Mouse (Mus musculus): ENCODE results near the gene Tas2r144. TPM values are rescaled to one million over a fixed set of nuclear protein-coding genes. Genes with fewer than 3 reads are reported as not detected.
A peak's percentile ranks its signal among the peaks of the same experiment; 100 is the strongest.

Tas2r144 gene
- polyA plus RNA-seq (2014; fragmentation: Nextera tagmentation; extraction: Ambion mirVana) = not detected in 2 replicates

GRCm38 (mm10) chr6:42215028-42215427, at the start of gene Tas2r144:
Gene Tas2r144 (plus strand): TSS chr6:42215328.
- Histone ChIP-seq H3K36me3 (replicated peaks; ENCODE audit: control insufficient read depth, insufficient read depth, low read depth, low read length) (no peaks in the 10 kb centered on the region), H3K9ac (replicated peaks; ENCODE audit: low read length) (no peak within 1 kb of the TSS), H3K4me1 (ENCODE audit: control insufficient read depth, insufficient read depth, low read length) (no peaks in the 10 kb centered on the region), H3K4me3 (ENCODE audit: low read depth, low read length) (no peak within 1 kb of the TSS), H3K9me3 (replicated peaks; ENCODE audit: control insufficient read depth, low read length) (no peaks in the 10 kb centered on the region), H3K27me3 (ENCODE audit: control insufficient read depth, insufficient read depth, low read length) (no peaks in the 10 kb centered on the region), H3K4me2 (ENCODE audit: low read depth, low read length) (no peak within 1 kb of the TSS), H3K27ac (replicated peaks; ENCODE audit: low read depth, low read length) (no peak within 1 kb of the TSS)
- no peak for DNase-seq (ENCODE audit: low spot score)
- WGBS = 76% methylated on average over 2 of the region's 2 CpGs
- no peak for ATAC-seq (replicated peaks; ENCODE audit: insufficient number of reproducible peaks, low FRiP score, low TSS enrichment, low read depth)

- Histone ChIP-seq H3K4me3 (ENCODE audit: low read depth, low read length) (no peak overlapping the region), H3K4me1 (ENCODE audit: control insufficient read depth, insufficient read depth, low read length) (no peaks in the 10 kb centered on the region), H3K36me3 (replicated peaks; ENCODE audit: control insufficient read depth, insufficient read depth, low read depth, low read length) (no peaks in the 10 kb centered on the region), H3K27ac (replicated peaks; ENCODE audit: low read depth, low read length) (no peak overlapping the region), H3K9ac (replicated peaks; ENCODE audit: low read length) (no peak overlapping the region), H3K9me3 (replicated peaks; ENCODE audit: control insufficient read depth, low read length) (no peaks in the 10 kb centered on the region), H3K4me2 (ENCODE audit: low read depth, low read length) (no peak overlapping the region), H3K27me3 (ENCODE audit: control insufficient read depth, insufficient read depth, low read length) (no peaks in the 10 kb centered on the region)
- no peak for ATAC-seq (replicated peaks; ENCODE audit: insufficient number of reproducible peaks, low FRiP score, low TSS enrichment, low read depth)
- WGBS = 75% methylated on average over 1 of the region's 1 CpGs
- DNase-seq (ENCODE audit: low spot score) = no peak
Measured at GRCm38 (mm10) chr6:42182462-42182861, 32.7 kb upstream of the Tas2r144 start.

GRCm38 (mm10) chr6:42186230-42186629, 28.9 kb upstream of the Tas2r144 start:
- no peak for ATAC-seq (replicated peaks; ENCODE audit: insufficient number of reproducible peaks, low FRiP score, low TSS enrichment, low read depth)
- WGBS = 55% methylated on average over 3 of the region's 3 CpGs
- H3K27ac ChIP-seq (replicated peaks; ENCODE audit: low read depth, low read length) = no peak overlapping the region
- H3K9ac ChIP-seq (replicated peaks; ENCODE audit: low read length) = no peak overlapping the region
- H3K4me3 ChIP-seq (ENCODE audit: low read depth, low read length) = no peak overlapping the region
- no peaks in the 10 kb centered on the region for H3K4me1 ChIP-seq (ENCODE audit: control insufficient read depth, insufficient read depth, low read length)
- no peaks in the 10 kb centered on the region for H3K36me3 ChIP-seq (replicated peaks; ENCODE audit: control insufficient read depth, insufficient read depth, low read depth, low read length)
- no peak overlapping the region for H3K4me2 ChIP-seq (ENCODE audit: low read depth, low read length)
- DNase-seq (ENCODE audit: low spot score) = no peak
- H3K9me3 ChIP-seq (replicated peaks; ENCODE audit: control insufficient read depth, low read length) = no peaks in the 10 kb centered on the region
- no peaks in the 10 kb centered on the region for H3K27me3 ChIP-seq (ENCODE audit: control insufficient read depth, insufficient read depth, low read length)

- H3K27me3 ChIP-seq (ENCODE audit: control insufficient read depth, insufficient read depth, low read length) = no peaks in the 10 kb centered on the region
- WGBS = 48% methylated on average over 3 of the region's 3 CpGs
- H3K9ac ChIP-seq (replicated peaks; ENCODE audit: low read length) = no peak overlapping the region
- no peak for ATAC-seq (replicated peaks; ENCODE audit: insufficient number of reproducible peaks, low FRiP score, low TSS enrichment, low read depth)
- no peaks in the 10 kb centered on the region for H3K36me3 ChIP-seq (replicated peaks; ENCODE audit: control insufficient read depth, insufficient read depth, low read depth, low read length)
- no peak overlapping the region for H3K4me3 ChIP-seq (ENCODE audit: low read depth, low read length)
- no peak overlapping the region for H3K4me2 ChIP-seq (ENCODE audit: low read depth, low read length)
- peak; percentile 5 for DNase-seq (ENCODE audit: low spot score)
- H3K9me3 ChIP-seq (replicated peaks; ENCODE audit: control insufficient read depth, low read length) = no peaks in the 10 kb centered on the region
- no peaks in the 10 kb centered on the region for H3K4me1 ChIP-seq (ENCODE audit: control insufficient read depth, insufficient read depth, low read length)
- no peak overlapping the region for H3K27ac ChIP-seq (replicated peaks; ENCODE audit: low read depth, low read length)
Measured at GRCm38 (mm10) chr6:42197710-42198109, 17.4 kb upstream of the Tas2r144 start.

- no peak for DNase-seq (ENCODE audit: low spot score)
- no peak for ATAC-seq (replicated peaks; ENCODE audit: insufficient number of reproducible peaks, low FRiP score, low TSS enrichment, low read depth)
- WGBS = 84% methylated on average over 1 of the region's 1 CpGs
- Histone ChIP-seq H3K4me1 (ENCODE audit: control insufficient read depth, insufficient read depth, low read length) (no peaks in the 10 kb centered on the region), H3K27ac (replicated peaks; ENCODE audit: low read depth, low read length) (no peak overlapping the region), H3K9me3 (replicated peaks; ENCODE audit: control insufficient read depth, low read length) (no peaks in the 10 kb centered on the region), H3K27me3 (ENCODE audit: control insufficient read depth, insufficient read depth, low read length) (no peaks in the 10 kb centered on the region), H3K9ac (replicated peaks; ENCODE audit: low read length) (no peak overlapping the region), H3K4me2 (ENCODE audit: low read depth, low read length) (no peak overlapping the region), H3K36me3 (replicated peaks; ENCODE audit: control insufficient read depth, insufficient read depth, low read depth, low read length) (no peaks in the 10 kb centered on the region), H3K4me3 (ENCODE audit: low read depth, low read length) (no peak overlapping the region)
Measured at GRCm38 (mm10) chr6:42199498-42199897, 15.6 kb upstream of the Tas2r144 start.

GRCm38 (mm10) chr6:42222286-42222685, 7.2 kb downstream of the Tas2r144 start:
- no peaks in the 10 kb centered on the region for H3K36me3 ChIP-seq (replicated peaks; ENCODE audit: control insufficient read depth, insufficient read depth, low read depth, low read length)
- no peaks in the 10 kb centered on the region for H3K27me3 ChIP-seq (ENCODE audit: control insufficient read depth, insufficient read depth, low read length)
- ATAC-seq (replicated peaks; ENCODE audit: insufficient number of reproducible peaks, low FRiP score, low TSS enrichment, low read depth) (no peak), DNase-seq (ENCODE audit: low spot score) (no peak)
- WGBS = 30% methylated on average over 3 of the region's 3 CpGs
- H3K9me3 ChIP-seq (replicated peaks; ENCODE audit: control insufficient read depth, low read length) = no peaks in the 10 kb centered on the region
- H3K27ac ChIP-seq (replicated peaks; ENCODE audit: low read depth, low read length) = no peak overlapping the region
- H3K4me3 ChIP-seq (ENCODE audit: low read depth, low read length) = no peak overlapping the region
- H3K4me1 ChIP-seq (ENCODE audit: control insufficient read depth, insufficient read depth, low read length) = no peaks in the 10 kb centered on the region
- H3K4me2 ChIP-seq (ENCODE audit: low read depth, low read length) = no peak overlapping the region
- no peak overlapping the region for H3K9ac ChIP-seq (replicated peaks; ENCODE audit: low read length)

GRCm38 (mm10) chr6:42225046-42225445, 9.9 kb downstream of the Tas2r144 start:
- no peaks in the 10 kb centered on the region for H3K27me3 ChIP-seq (ENCODE audit: control insufficient read depth, insufficient read depth, low read length)
- H3K4me3 ChIP-seq (ENCODE audit: low read depth, low read length) = no peak overlapping the region
- H3K4me1 ChIP-seq (ENCODE audit: control insufficient read depth, insufficient read depth, low read length) = no peaks in the 10 kb centered on the region
- no peaks in the 10 kb centered on the region for H3K9me3 ChIP-seq (replicated peaks; ENCODE audit: control insufficient read depth, low read length)
- H3K27ac ChIP-seq (replicated peaks; ENCODE audit: low read depth, low read length) = no peak overlapping the region
- H3K4me2 ChIP-seq (ENCODE audit: low read depth, low read length) = no peak overlapping the region
- no peak overlapping the region for H3K9ac ChIP-seq (replicated peaks; ENCODE audit: low read length)
- 77% methylated on average over 4 of the region's 4 CpGs for WGBS
- DNase-seq (ENCODE audit: low spot score) = no peak
- ATAC-seq (replicated peaks; ENCODE audit: insufficient number of reproducible peaks, low FRiP score, low TSS enrichment, low read depth) = no peak
- H3K36me3 ChIP-seq (replicated peaks; ENCODE audit: control insufficient read depth, insufficient read depth, low read depth, low read length) = no peaks in the 10 kb centered on the region

- 35% methylated on average over 17 of the region's 17 CpGs for WGBS
- ATAC-seq (replicated peaks; ENCODE audit: insufficient number of reproducible peaks, low FRiP score, low TSS enrichment, low read depth) (no peak), DNase-seq (ENCODE audit: low spot score) (peak; percentile 82)
Measured at GRCm38 (mm10) chr6:42227240-42228101, 12.3 kb downstream of the Tas2r144 start.

More at GRCm38 (mm10) chr6:42227240-42228101, 12.3 kb downstream of the Tas2r144 start:
- H3K9ac ChIP-seq (replicated peaks; ENCODE audit: low read length) = no peak overlapping the region
- H3K27ac ChIP-seq (replicated peaks; ENCODE audit: low read depth, low read length) = no peak overlapping the region
- H3K9me3 ChIP-seq (replicated peaks; ENCODE audit: control insufficient read depth, low read length) = no peaks in the 10 kb centered on the region
- no peaks in the 10 kb centered on the region for H3K36me3 ChIP-seq (replicated peaks; ENCODE audit: control insufficient read depth, insufficient read depth, low read depth, low read length)
- H3K4me2 ChIP-seq (ENCODE audit: low read depth, low read length) = no peak overlapping the region
- H3K27me3 ChIP-seq (ENCODE audit: control insufficient read depth, insufficient read depth, low read length) = no peaks in the 10 kb centered on the region
- no peaks in the 10 kb centered on the region for H3K4me1 ChIP-seq (ENCODE audit: control insufficient read depth, insufficient read depth, low read length)
- no peak overlapping the region for H3K4me3 ChIP-seq (ENCODE audit: low read depth, low read length)
